Comparison of ENCODE assay signal across 11 mouse cellular contexts in genomic region chr10:84707226-84707625, GRCm38 (mm10). TPM values are rescaled to one million over a fixed set of nuclear protein-coding genes. Genes with fewer than 3 reads are reported as not detected.
DNase-seq lines count a peak whose midpoint lies in the region; ATAC-seq and TF ChIP-seq lines count a peak whose summit lies in the region.
"Had no signal": no experiment of that assay in that cellular context is flagged by ENCODE, and none has a peak within 500 bp of the region (broad histone marks: within the 10 kb centered on the region; RNA-seq: fewer than 3 reads in every experiment).

No protein-coding gene starts in this region.

- ATAC-seq in forebrain, embryonic 14.5 days: no peak
- no peak for ATAC-seq in forebrain, postnatal 0 days
- ATAC-seq in liver, embryonic 13.5 days (ENCODE audit: low read depth): peak; percentile 47; the same call in 1 of the 2 replicates
- no peak for ATAC-seq in midbrain, embryonic 14.5 days (ENCODE audit: low FRiP score, low TSS enrichment)

- WGBS in forebrain, embryonic 14.5 days: 7% methylated on average over 6 of the region's 6 CpGs
- 25% methylated on average over 6 of the region's 6 CpGs for WGBS in forebrain, postnatal 0 days
- WGBS in liver, embryonic 13.5 days (ENCODE audit: insufficient replicate concordance): 55% methylated on average over 6 of the region's 6 CpGs
- WGBS in midbrain, embryonic 14.5 days: 24% methylated on average over 6 of the region's 6 CpGs

- 0 out of 2 replicates have a peak, but pooled peaks cover 3% of the 10 kb centered on the region for H3K36me3 ChIP-seq in forebrain, embryonic 14.5 days (ENCODE audit: control insufficient read depth, insufficient read depth, low read length)
- H3K36me3 ChIP-seq in forebrain, postnatal 0 days (ENCODE audit: insufficient read depth): peaks cover 4% of the 10 kb centered on the region; the same call in 1 of the 2 replicates
- peaks cover 14% of the 10 kb centered on the region for H3K36me3 ChIP-seq in liver, embryonic 13.5 days
- 0 out of 2 replicates have a peak, but pooled peaks cover 1% of the 10 kb centered on the region for H3K36me3 ChIP-seq in midbrain, embryonic 14.5 days (ENCODE audit: control insufficient read depth, insufficient read depth, low read length)

- no peak for TF ChIP-seq CTCF in forebrain, postnatal 0 days (IDR thresholded peaks at IDR 0.05; ENCODE audit: low read depth)

- no peak overlapping the region for H3K27ac ChIP-seq in forebrain, embryonic 14.5 days (ENCODE audit: low read depth, low read length)
- no peak overlapping the region for H3K27ac ChIP-seq in forebrain, postnatal 0 days (ENCODE audit: low read depth, low read length)
- no peak overlapping the region for H3K27ac ChIP-seq in liver, embryonic 13.5 days
- H3K27ac ChIP-seq in midbrain, embryonic 14.5 days (replicated peaks; ENCODE audit: low read depth, low read length): peak overlapping the region; percentile 60
- H3K27ac ChIP-seq: limb, embryonic 15.5 days had no signal

- no peak overlapping the region for H3K9ac ChIP-seq in forebrain, embryonic 14.5 days (ENCODE audit: low read length)
- no peak overlapping the region for H3K9ac ChIP-seq in forebrain, postnatal 0 days
- no peak overlapping the region for H3K9ac ChIP-seq in liver, embryonic 13.5 days
- no peak overlapping the region for H3K9ac ChIP-seq in midbrain, embryonic 14.5 days (replicated peaks; ENCODE audit: low read length)
- H3K9ac ChIP-seq: limb, embryonic 15.5 days had no signal

- H3K27me3 ChIP-seq in forebrain, embryonic 14.5 days (replicated peaks; ENCODE audit: control insufficient read depth, insufficient read depth, low read length): no peaks in the 10 kb centered on the region
- H3K27me3 ChIP-seq in forebrain, postnatal 0 days (ENCODE audit: insufficient read depth, low read length): no peaks in the 10 kb centered on the region
- no peaks in the 10 kb centered on the region for H3K27me3 ChIP-seq in liver, embryonic 13.5 days
- 0 out of 2 replicates have a peak, but pooled peaks cover 5% of the 10 kb centered on the region for H3K27me3 ChIP-seq in midbrain, embryonic 14.5 days (ENCODE audit: control insufficient read depth, insufficient read depth, low read length)
- H3K27me3 ChIP-seq: limb, embryonic 15.5 days had no signal

- no peak overlapping the region for H3K4me2 ChIP-seq in forebrain, embryonic 14.5 days (ENCODE audit: low read length)
- no peak overlapping the region for H3K4me2 ChIP-seq in forebrain, postnatal 0 days (ENCODE audit: low read depth)
- H3K4me2 ChIP-seq in liver, embryonic 13.5 days: no peak overlapping the region
- no peak overlapping the region for H3K4me2 ChIP-seq in midbrain, embryonic 14.5 days (ENCODE audit: low read length)
- H3K4me2 ChIP-seq: limb, embryonic 15.5 days had no signal

- H3K4me3 ChIP-seq in forebrain, embryonic 14.5 days (ENCODE audit: low read depth, low read length): no peak overlapping the region
- no peak overlapping the region for H3K4me3 ChIP-seq in forebrain, postnatal 0 days (ENCODE audit: low read depth, low read length)
- H3K4me3 ChIP-seq in liver, embryonic 13.5 days (replicated peaks): no peak overlapping the region
- H3K4me3 ChIP-seq in midbrain, embryonic 14.5 days (replicated peaks; ENCODE audit: low read depth, low read length): no peak overlapping the region
- H3K4me3 ChIP-seq: limb, embryonic 15.5 days had no signal

- peaks cover 18% of the 10 kb centered on the region for H3K4me1 ChIP-seq in forebrain, embryonic 14.5 days (ENCODE audit: control insufficient read depth, insufficient read depth, low read length)
- no peaks in the 10 kb centered on the region for H3K4me1 ChIP-seq in forebrain, postnatal 0 days (ENCODE audit: insufficient read depth)
- H3K4me1 ChIP-seq in liver, embryonic 13.5 days (replicated peaks): peaks cover 17% of the 10 kb centered on the region
- peaks cover 55% of the 10 kb centered on the region for H3K4me1 ChIP-seq in midbrain, embryonic 14.5 days (ENCODE audit: control insufficient read depth, insufficient read depth, low read length)

- peak; percentile 35 for DNase-seq in forebrain, embryonic 14.5 days (ENCODE audit: low spot score)
- DNase-seq in forebrain, postnatal 0 days: no peak
- peak; percentile 74 for DNase-seq in gonadal fat pad, adult 2 months (ENCODE audit: low read depth)
- no peak for DNase-seq in liver, embryonic 13.5 days
- peak; percentile 39 for DNase-seq in midbrain, embryonic 14.5 days
- DNase-seq in left cerebral cortex, postnatal 14 days (ENCODE audit: low spot score in 2 of 2): no peak
- DNase-seq in kidney, adult 18-20 months: no peak
- no peak for DNase-seq in layer of hippocampus, adult 9-11 months
- DNase-seq: cerebellum, adult 11 months; kidney, adult 9 months had no signal

- intact Hi-C loops in left cerebral cortex, postnatal 14 days (cut with DNase I): no loop called here

- H3K9me3 ChIP-seq in forebrain, embryonic 14.5 days (replicated peaks; ENCODE audit: control insufficient read depth, low read length): no peaks in the 10 kb centered on the region
- H3K9me3 ChIP-seq in forebrain, postnatal 0 days (ENCODE audit: low read length): no peaks in the 10 kb centered on the region
- H3K9me3 ChIP-seq in liver, embryonic 13.5 days (replicated peaks): no peaks in the 10 kb centered on the region
- H3K9me3 ChIP-seq in midbrain, embryonic 14.5 days (ENCODE audit: control insufficient read depth, low read length): no peaks in the 10 kb centered on the region
- H3K9me3 ChIP-seq: limb, embryonic 15.5 days had no signal

RNA-seq across cellular contexts. Expression of gene Rfx4, which starts 48.6 kb away (rescaled TPM):
- polyA plus RNA-seq in forebrain, embryonic 14.5 days (2014; fragmentation: Nextera tagmentation; extraction: Ambion mirVana): 8.1 and 9.5 TPM in 2 replicates
- total RNA-seq in forebrain, postnatal 0 days (2014; rRNA removed): 5.2 and 8.1 TPM in 2 replicates
- polyA plus RNA-seq in forebrain, postnatal 0 days (2015; fragmentation: Nextera tagmentation; extraction: Ambion mirVana): 5.6 and 7.3 TPM in 2 replicates
- 0.30 TPM in 2 replicates for polyA plus RNA-seq in gonadal fat pad, adult 2 months (2012; rRNA removed)
- not detected in 2 replicates for polyA plus RNA-seq in liver, embryonic 13.5 days (2015; fragmentation: Nextera tagmentation; extraction: Ambion mirVana)
- polyA plus RNA-seq in midbrain, embryonic 14.5 days (2014; fragmentation: Nextera tagmentation; extraction: Ambion mirVana): 16.2 and 25.1 TPM in 2 replicates
- 1 to 10 TPM; 9.1 to 10.0 TPM for total RNA-seq in left cerebral cortex, postnatal 14 days (2021)

Comparison
In these comparisons a context has a peak if more than half of its experiments do, and no peak if none do; other contexts are left out.
1. DNase-seq: peak in forebrain, embryonic 14.5 days (single experiment), gonadal fat pad, adult 2 months (single experiment) and midbrain, embryonic 14.5 days (single experiment); none in forebrain, postnatal 0 days (single experiment), liver, embryonic 13.5 days (single experiment), left cerebral cortex, postnatal 14 days (0 of 2), kidney, adult 18-20 months (single experiment) and layer of hippocampus, adult 9-11 months (single experiment).